Mouse (Mus musculus) thymus, postnatal 10 days (tissue): Measurements from ENCODE around the gene Pigq.

Experiments
- DNase-seq, 2 experiments: peaks; one replicate each; pipeline ENCODE4 v3.0.0; 2021; ENCODE audit warnings: low spot score in 2 of 2

Gene Pigq

DNA sequence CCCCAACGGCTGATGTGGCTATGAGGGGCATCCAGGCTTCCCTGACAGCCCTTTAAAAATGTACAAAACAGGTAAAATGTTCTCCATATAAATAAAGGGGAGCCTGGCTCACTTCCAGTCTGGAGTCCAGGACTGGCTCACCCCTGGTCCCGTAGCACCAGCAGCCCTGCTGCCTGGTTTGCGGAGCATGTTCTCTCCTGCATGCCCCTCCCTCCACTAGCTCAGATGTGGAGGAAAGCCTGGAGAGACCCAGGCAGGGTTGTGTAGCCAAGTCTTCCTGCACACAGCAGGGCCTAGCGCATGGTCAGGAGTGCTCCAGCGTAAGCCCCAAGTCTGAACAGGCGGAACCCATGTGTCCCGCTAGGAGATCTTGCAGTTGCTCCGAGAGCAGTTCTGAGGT is 61.5 kb downstream of the Pigq start:
- DNase-seq, result no peak

GRCm38 (mm10) chr17:25882306-25882705 is 62.4 kb downstream of the Pigq start:
- no peak for DNase-seq

DNA sequence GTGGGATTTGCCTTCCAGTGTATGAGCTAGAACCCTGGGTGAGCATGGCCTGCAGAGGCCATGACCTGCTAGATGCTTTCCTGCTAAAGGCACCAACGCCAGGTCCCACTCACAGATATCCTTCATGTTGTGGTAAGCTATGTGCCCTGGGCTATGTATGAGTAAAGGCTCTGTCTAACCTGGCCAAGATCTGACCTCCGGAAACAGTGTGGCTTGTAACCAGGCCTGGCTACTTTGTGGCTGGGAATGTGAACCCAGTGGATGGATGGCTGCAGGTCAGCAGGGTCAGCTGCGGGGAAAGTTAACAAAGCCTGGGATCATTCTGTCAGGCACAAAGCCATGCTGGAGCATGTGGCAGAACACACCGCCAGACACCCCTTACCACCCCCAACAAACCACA is 63.0 kb downstream of the Pigq start:
- no peak for DNase-seq

- no peak for DNase-seq
Measured at GRCm38 (mm10) chr17:25880913-25881641, 63.7 kb downstream of the Pigq start.

DNA sequence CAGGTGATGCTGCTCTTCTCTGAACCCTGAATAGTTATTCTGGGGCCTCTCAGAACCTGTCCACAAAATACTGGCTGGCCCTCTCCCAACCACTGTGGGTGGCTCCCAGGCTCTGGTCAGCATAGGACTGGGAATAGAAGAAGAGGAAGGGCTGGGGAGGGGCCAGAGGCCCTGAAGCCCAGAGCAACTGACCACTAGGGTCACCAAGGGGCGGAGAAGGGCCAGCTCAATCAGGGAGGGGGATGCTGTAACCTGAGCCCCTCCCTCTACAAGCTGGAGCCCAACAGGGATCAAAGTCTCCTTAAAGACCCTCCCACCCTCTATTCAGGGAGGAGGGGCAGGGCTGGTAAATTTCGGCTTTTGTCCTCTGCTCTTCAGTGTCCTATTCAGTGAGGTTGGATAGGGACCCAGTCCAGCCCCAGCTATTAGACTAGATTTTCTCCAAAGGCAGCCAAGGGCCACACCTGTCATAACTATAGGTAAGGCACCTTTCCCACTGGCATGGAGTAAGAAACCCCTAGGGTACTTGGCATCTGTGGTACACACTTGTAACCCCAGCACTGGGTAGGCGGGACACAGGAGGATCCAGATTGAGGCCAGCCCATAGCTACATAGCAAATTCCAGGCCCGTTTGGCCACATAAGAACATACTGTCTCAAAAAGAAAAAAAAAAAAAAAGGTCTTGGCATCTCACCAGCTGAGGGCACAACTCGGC is 64.4 kb downstream of the Pigq start, which contains the start of gene Wfikkn1:
TSS of gene Wfikkn1 (minus strand) at position 663 of the 715 bp plus-strand sequence.
- no peak for DNase-seq

GRCm38 (mm10) chr17:25879750-25880149 is 65.0 kb downstream of the Pigq start:
- DNase-seq, result no peak

DNA sequence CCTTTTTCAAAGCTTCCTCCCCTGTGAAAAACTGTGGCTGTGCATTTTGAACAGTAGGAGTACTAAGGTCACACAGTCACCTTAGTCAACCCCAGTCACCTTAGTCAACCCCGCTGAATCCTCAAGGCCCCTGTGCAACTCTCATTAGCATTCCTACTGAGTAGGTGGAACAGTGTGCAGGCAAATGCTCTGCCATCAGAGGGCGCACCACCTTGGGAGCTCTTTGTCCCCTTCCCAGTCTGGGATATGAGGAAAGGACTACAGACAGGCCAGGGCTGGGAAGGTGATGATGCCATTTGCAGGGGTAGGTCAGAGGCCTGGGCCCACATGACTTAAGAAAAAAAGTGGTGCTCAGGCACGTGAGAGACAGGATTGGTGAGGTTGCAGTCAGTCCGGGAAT is 65.5 kb downstream of the Pigq start:
- no peak for DNase-seq

- no peak for DNase-seq
Measured at GRCm38 (mm10) chr17:25878611-25879180, 66.0 kb downstream of the Pigq start.

DNA sequence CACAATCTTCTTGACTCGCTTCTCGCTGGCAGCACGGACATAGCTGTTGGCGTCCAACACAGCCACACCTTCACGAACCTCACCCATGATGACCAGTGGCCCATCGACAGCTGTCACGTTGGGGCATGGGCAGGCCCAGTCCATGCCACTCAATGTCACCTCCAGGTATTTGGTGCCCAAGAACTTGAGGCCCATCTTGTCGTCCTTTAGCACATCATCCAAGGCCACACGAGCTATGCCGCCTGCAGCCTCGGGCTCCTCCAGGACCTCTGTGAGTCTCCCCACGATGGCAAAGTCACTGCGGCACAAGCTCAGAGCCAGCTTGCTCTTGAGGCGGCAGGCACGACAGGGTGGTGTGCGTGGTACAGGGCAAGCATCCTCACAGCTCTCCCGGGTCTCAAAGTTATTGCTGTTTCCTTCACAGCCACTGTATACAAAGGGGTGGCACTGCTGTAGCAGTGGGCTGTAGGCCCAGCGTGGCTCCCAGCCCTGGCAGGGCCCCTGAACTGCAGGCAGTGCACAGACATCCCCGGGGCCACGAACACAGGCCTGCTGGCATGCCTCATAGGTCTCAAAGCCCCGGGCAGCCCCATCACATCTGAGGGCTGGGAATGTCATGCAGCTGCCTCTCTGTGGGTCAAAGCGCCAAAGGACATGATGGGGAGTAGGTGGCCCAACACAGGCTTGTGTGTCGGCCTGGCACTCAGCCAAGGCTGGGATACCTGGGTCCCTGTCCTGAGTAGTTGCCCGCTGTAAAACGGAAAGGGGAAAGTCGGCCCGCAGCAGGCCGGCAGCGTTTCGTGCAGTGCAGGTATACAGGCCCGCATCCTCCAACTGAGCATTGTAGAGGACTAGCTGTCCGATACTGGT is 66.8 kb downstream of the Pigq start:
- no peak for DNase-seq

GRCm38 (mm10) chr17:25877025-25877424 is 67.7 kb downstream of the Pigq start:
- DNase-seq, result no peak
